Comparison of ENCODE assay signal across 34 mouse cellular contexts in genomic region chr2:28914121-28914520, GRCm38 (mm10). TPM values are rescaled to one million over a fixed set of nuclear protein-coding genes. Genes with fewer than 3 reads are reported as not detected.
DNase-seq lines count a peak whose midpoint lies in the region; ATAC-seq lines count a peak whose summit lies in the region.
"Had no signal": no experiment of that assay in that cellular context is flagged by ENCODE, and none has a peak within 500 bp of the region (broad histone marks: within the 10 kb centered on the region; RNA-seq: fewer than 3 reads in every experiment).

No protein-coding gene starts in this region.

- ATAC-seq in neural tube, embryonic 11.5 days (ENCODE audit: insufficient read depth, low FRiP score, low TSS enrichment) = no peak
- ATAC-seq in midbrain, embryonic 15.5 days (replicated peaks) = no peak
- ATAC-seq in neural tube, embryonic 15.5 days (ENCODE audit: low FRiP score) = no peak
- ATAC-seq: activated CD4-positive, CD25-positive, alpha-beta regulatory T cell, adult 4 months; forebrain, embryonic 14.5 days; inflammation-experienced regulatory T-cells, adult 6 months had no signal

- H3K4me1 ChIP-seq in neural tube, embryonic 11.5 days (ENCODE audit: control insufficient read depth, insufficient read depth, low read length) = peaks cover 15% of the 10 kb centered on the region
- peaks cover 62% of the 10 kb centered on the region for H3K4me1 ChIP-seq in midbrain, embryonic 10.5 days
- peaks cover 22% of the 10 kb centered on the region for H3K4me1 ChIP-seq in midbrain, embryonic 15.5 days
- H3K4me1 ChIP-seq in neural tube, embryonic 15.5 days = peaks cover 32% of the 10 kb centered on the region

- WGBS in neural tube, embryonic 11.5 days = 6% methylated on average over 2 of the region's 2 CpGs
- 0% methylated on average over 2 of the region's 2 CpGs for WGBS in midbrain, embryonic 10.5 days
- 3% methylated on average over 2 of the region's 2 CpGs for WGBS in midbrain, embryonic 15.5 days
- 3% methylated on average over 2 of the region's 2 CpGs for WGBS in neural tube, embryonic 15.5 days

- no peak overlapping the region for H3K27ac ChIP-seq in neural tube, embryonic 11.5 days (ENCODE audit: low read depth, low read length)
- H3K27ac ChIP-seq in midbrain, embryonic 10.5 days (replicated peaks) = peak overlapping the region; percentile 84
- H3K27ac ChIP-seq in midbrain, embryonic 15.5 days = peak overlapping the region; percentile 79
- H3K27ac ChIP-seq in neural tube, embryonic 15.5 days (replicated peaks) = no peak overlapping the region
- H3K27ac ChIP-seq: embryonic facial prominence, embryonic 12.5 days; left cerebral cortex, adult 2 months; limb, embryonic 13.5 days; lung, embryonic 15.5 days had no signal

- H3K9ac ChIP-seq in neural tube, embryonic 11.5 days (ENCODE audit: low read length) = no peak overlapping the region
- no peak overlapping the region for H3K9ac ChIP-seq in midbrain, embryonic 15.5 days
- H3K9ac ChIP-seq in neural tube, embryonic 15.5 days (replicated peaks) = no peak overlapping the region
- H3K9ac ChIP-seq: embryonic facial prominence, embryonic 12.5 days; limb, embryonic 13.5 days; lung, embryonic 15.5 days had no signal

- H3K4me2 ChIP-seq in neural tube, embryonic 11.5 days (ENCODE audit: low read depth) = no peak overlapping the region
- peak overlapping the region; percentile 41 for H3K4me2 ChIP-seq in midbrain, embryonic 15.5 days
- H3K4me2 ChIP-seq in neural tube, embryonic 15.5 days = no peak overlapping the region
- H3K4me2 ChIP-seq: embryonic facial prominence, embryonic 12.5 days; heart, embryonic 11.5 days; limb, embryonic 13.5 days; liver, embryonic 11.5 days; lung, embryonic 15.5 days had no signal

- H3K4me3 ChIP-seq in neural tube, embryonic 11.5 days (ENCODE audit: low read depth, low read length) = peak overlapping the region; percentile 13
- H3K4me3 ChIP-seq in midbrain, embryonic 10.5 days = peak overlapping the region; percentile 53
- peak overlapping the region; percentile 39 for H3K4me3 ChIP-seq in midbrain, embryonic 15.5 days
- 0 out of 2 replicates have a peak overlapping the region, but pooled peaks have one; percentile 0 for H3K4me3 ChIP-seq in neural tube, embryonic 15.5 days (replicated peaks)
- H3K4me3 ChIP-seq: embryonic facial prominence, embryonic 12.5 days; left cerebral cortex, adult 2 months; limb, embryonic 13.5 days; lung, embryonic 15.5 days had no signal

- no peaks in the 10 kb centered on the region for H3K9me3 ChIP-seq in neural tube, embryonic 11.5 days (ENCODE audit: control insufficient read depth, low read length)
- H3K9me3 ChIP-seq in midbrain, embryonic 10.5 days (replicated peaks) = no peaks in the 10 kb centered on the region
- H3K9me3 ChIP-seq in midbrain, embryonic 15.5 days = no peaks in the 10 kb centered on the region
- no peaks in the 10 kb centered on the region for H3K9me3 ChIP-seq in neural tube, embryonic 15.5 days (replicated peaks)
- H3K9me3 ChIP-seq: embryonic facial prominence, embryonic 12.5 days; limb, embryonic 13.5 days; lung, embryonic 15.5 days had no signal

- no peak for DNase-seq in neural tube, embryonic 11.5 days (ENCODE audit: low spot score)
- no peak for DNase-seq in neural tube, embryonic 10.5 days (ENCODE audit: extremely low spot score, low spot score)
- no peak for DNase-seq in midbrain, embryonic 10.5 days (ENCODE audit: low spot score)
- DNase-seq in thymus, postnatal 0 days (ENCODE audit: low spot score) = no peak
- no peak for DNase-seq in thymus, postnatal 25 days
- DNase-seq in gastrocnemius, postnatal 4 days (ENCODE audit: low spot score in 2 of 2) = no peak
- DNase-seq: adrenal gland, adult 2 months; cerebellum, adult 11 months; cerebellum, postnatal 14 days; gastrocnemius, postnatal 25 days; heart, adult 18-20 months; heart, postnatal 36 days; kidney, adult 11 months; kidney, postnatal 14 days; lung, postnatal 36 days had no signal

- H3K36me3 ChIP-seq in neural tube, embryonic 11.5 days (ENCODE audit: control insufficient read depth, insufficient read depth, low read length) = no peaks in the 10 kb centered on the region
- H3K36me3 ChIP-seq in midbrain, embryonic 10.5 days = no peaks in the 10 kb centered on the region
- H3K36me3 ChIP-seq in midbrain, embryonic 15.5 days (replicated peaks) = no peaks in the 10 kb centered on the region
- no peaks in the 10 kb centered on the region for H3K36me3 ChIP-seq in neural tube, embryonic 15.5 days
- H3K36me3 ChIP-seq: embryonic facial prominence, embryonic 12.5 days; limb, embryonic 13.5 days; lung, embryonic 15.5 days had no signal

- H3K27me3 ChIP-seq in neural tube, embryonic 11.5 days (ENCODE audit: control insufficient read depth, insufficient read depth, low read length) = peaks cover 98% of the 10 kb centered on the region
- H3K27me3 ChIP-seq in midbrain, embryonic 10.5 days (ENCODE audit: low read depth, poor library complexity, severe bottlenecking) = peaks cover 100% of the 10 kb centered on the region
- H3K27me3 ChIP-seq in midbrain, embryonic 15.5 days (replicated peaks) = peaks cover 58% of the 10 kb centered on the region
- peaks cover 97% of the 10 kb centered on the region for H3K27me3 ChIP-seq in neural tube, embryonic 15.5 days (replicated peaks)

RNA-seq across cellular contexts. Expression of gene Barhl1, which starts 2.3 kb away (rescaled TPM):
- 9.2 and 10.2 TPM in 2 replicates for polyA plus RNA-seq in neural tube, embryonic 11.5 days (2014; fragmentation: Nextera tagmentation; extraction: Ambion mirVana)
- polyA plus RNA-seq in midbrain, embryonic 10.5 days (2016; fragmentation: Nextera tagmentation; extraction: Ambion mirVana) = 10.9 and 13.8 TPM in 2 replicates
- 53.5 and 77.8 TPM in 2 replicates for polyA plus RNA-seq in midbrain, embryonic 15.5 days (2015; fragmentation: Nextera tagmentation; extraction: Ambion mirVana)
- polyA plus RNA-seq in neural tube, embryonic 15.5 days (2015; fragmentation: Nextera tagmentation; extraction: Ambion mirVana) = 4.5 and 7.5 TPM in 2 replicates
- not detected in 2 replicates for polyA plus RNA-seq in thymus, postnatal 0 days (2015; fragmentation: Nextera tagmentation; extraction: Ambion mirVana)
- not detected for total RNA-seq in gastrocnemius, postnatal 4 days (2021)
- total RNA-seq: adrenal gland, adult 2 months; CH12.LX; gastrocnemius, adult 18-20 months; gastrocnemius, postnatal 25 days; heart, adult 18-20 months; heart, postnatal 36 days; layer of hippocampus, adult 18-20 months; left cerebral cortex, adult 2 months; left cerebral cortex, postnatal 36 days; megakaryocyte, adult 5-6 weeks had no signal
- polyA plus RNA-seq: activated CD4-positive, CD25-positive, alpha-beta regulatory T cell, adult 4 months; heart, embryonic 11.5 days; heart, embryonic 16.5 days; inflammation-experienced regulatory T-cells, adult 6 months; kidney, embryonic 14.5 days; liver, embryonic 11.5 days; liver, embryonic 16.5 days; lung, embryonic 15.5 days had no signal

Comparison
In these comparisons a context has a peak if more than half of its experiments do, and no peak if none do; other contexts are left out.
1. H3K27ac ChIP-seq: peak in midbrain, embryonic 10.5 days (single experiment) and midbrain, embryonic 15.5 days (single experiment); none in neural tube, embryonic 11.5 days (single experiment) and neural tube, embryonic 15.5 days (single experiment).
2. H3K4me3 ChIP-seq: peak in every context shown above with its lines; median percentile 53 in midbrain, embryonic 10.5 days; 39 in midbrain, embryonic 15.5 days; 13 in neural tube, embryonic 11.5 days; 0 in neural tube, embryonic 15.5 days.